Mouse (Mus musculus): ENCODE results near the gene Akr1c20.

Gene Akr1c20

GRCm38 (mm10) chr13:4523201-4523838 is at the start of gene Akr1c20:
Akr1c20 (minus strand) TSS chr13:4523345.
- no peak for DNase-seq

GRCm38 (mm10) chr13:4565996-4566395 is 42.9 kb upstream of the Akr1c20 start:
- no peak for DNase-seq

- no peak for DNase-seq
These were observed 37.4 kb upstream of the Akr1c20 start for GRCm38 (mm10) chr13:4560500-4560899.

- no peak for DNase-seq
These were observed 36.0 kb upstream of the Akr1c20 start for GRCm38 (mm10) chr13:4559143-4559542.

- DNase-seq, result no peak
These were observed 8.3 kb downstream of the Akr1c20 start for GRCm38 (mm10) chr13:4514811-4515210.

GRCm38 (mm10) chr13:4467896-4468295 is 55.2 kb downstream of the Akr1c20 start:
- DNase-seq, result no peak

- DNase-seq, result no peak
These were observed 57.5 kb downstream of the Akr1c20 start for GRCm38 (mm10) chr13:4465641-4466040.

Measured in heart, adult 11 months (tissue).